ENCODE assay signal across 23 mouse cellular contexts in the genomic region with DNA sequence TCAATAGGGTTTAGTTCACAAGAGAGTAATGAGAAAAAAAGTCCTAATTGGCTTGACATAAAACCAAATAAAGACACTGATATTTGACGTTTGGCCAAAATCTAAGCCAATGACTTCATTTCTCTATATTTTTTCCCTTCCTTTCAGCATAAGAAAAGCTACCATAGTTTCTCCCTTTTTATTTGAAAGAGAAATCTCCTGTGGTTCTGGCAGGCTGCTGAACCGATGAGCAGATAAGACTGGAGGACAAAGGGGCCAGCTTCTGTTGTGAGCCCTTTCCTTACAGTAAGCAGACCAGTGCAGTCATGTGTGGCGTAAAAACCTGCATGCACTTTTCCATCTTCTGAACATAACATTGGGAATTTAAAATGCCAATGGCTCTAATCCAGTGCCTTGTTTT. TPM values are rescaled to one million over a fixed set of nuclear protein-coding genes. Genes with fewer than 3 reads are reported as not detected.
A peak's percentile ranks its signal among the peaks of the same experiment; 100 is the strongest.
DNase-seq lines count a peak whose midpoint lies in the region; ATAC-seq and TF ChIP-seq lines count a peak whose summit lies in the region.
"Had no signal": no experiment of that assay in that cellular context is flagged by ENCODE, and none has a peak within 500 bp of the region (broad histone marks: within the 10 kb centered on the region; RNA-seq: fewer than 3 reads in every experiment).

No protein-coding gene starts in this region.

- no peaks in the 10 kb centered on the region for H3K27me3 ChIP-seq in forebrain, embryonic 13.5 days
- H3K27me3 ChIP-seq in forebrain, embryonic 12.5 days: no peaks in the 10 kb centered on the region
- H3K27me3 ChIP-seq in hindbrain, embryonic 14.5 days (ENCODE audit: control insufficient read depth, insufficient read depth, low read length): no peaks in the 10 kb centered on the region
- H3K27me3 ChIP-seq in hindbrain, embryonic 11.5 days (ENCODE audit: control insufficient read depth, insufficient read depth, low read length): no peaks in the 10 kb centered on the region
- no peaks in the 10 kb centered on the region for H3K27me3 ChIP-seq in liver, embryonic 13.5 days
- H3K27me3 ChIP-seq: embryonic facial prominence, embryonic 13.5 days; lung, embryonic 15.5 days; Patski; stomach, embryonic 15.5 days had no signal

- no peak for ATAC-seq in forebrain, embryonic 13.5 days
- ATAC-seq in forebrain, embryonic 12.5 days (ENCODE audit: low FRiP score): no peak
- no peak for ATAC-seq in hindbrain, embryonic 14.5 days (ENCODE audit: low FRiP score)
- no peak for ATAC-seq in hindbrain, embryonic 11.5 days (ENCODE audit: low FRiP score)
- no peak for ATAC-seq in liver, embryonic 13.5 days (ENCODE audit: low read depth)
- ATAC-seq: intestine, embryonic 16.5 days; midbrain, embryonic 16.5 days; Patski had no signal

- no peak overlapping the region for H3K4me3 ChIP-seq in forebrain, embryonic 13.5 days
- H3K4me3 ChIP-seq in forebrain, embryonic 12.5 days (replicated peaks): no peak overlapping the region
- no peak overlapping the region for H3K4me3 ChIP-seq in hindbrain, embryonic 14.5 days (replicated peaks; ENCODE audit: low read length)
- no peak overlapping the region for H3K4me3 ChIP-seq in hindbrain, embryonic 11.5 days (ENCODE audit: low read depth, low read length)
- H3K4me3 ChIP-seq in liver, embryonic 13.5 days (replicated peaks): no peak overlapping the region
- H3K4me3 ChIP-seq: embryonic facial prominence, embryonic 13.5 days; heart, embryonic 10.5 days; lung, embryonic 15.5 days; stomach, embryonic 15.5 days had no signal

- H3K36me3 ChIP-seq in forebrain, embryonic 13.5 days (ENCODE audit: poor library complexity, severe bottlenecking): no peaks in the 10 kb centered on the region
- no peaks in the 10 kb centered on the region for H3K36me3 ChIP-seq in forebrain, embryonic 12.5 days (replicated peaks)
- H3K36me3 ChIP-seq in hindbrain, embryonic 14.5 days (replicated peaks; ENCODE audit: control insufficient read depth, insufficient read depth): 0 out of 2 replicates have a peak, but pooled peaks cover 4% of the 10 kb centered on the region
- no peaks in the 10 kb centered on the region for H3K36me3 ChIP-seq in hindbrain, embryonic 11.5 days (ENCODE audit: control insufficient read depth, insufficient read depth, low read length)
- peaks cover 18% of the 10 kb centered on the region for H3K36me3 ChIP-seq in liver, embryonic 13.5 days
- H3K36me3 ChIP-seq: stomach, embryonic 15.5 days had no signal

- H3K4me1 ChIP-seq in forebrain, embryonic 13.5 days: peaks cover 45% of the 10 kb centered on the region
- peaks cover 28% of the 10 kb centered on the region for H3K4me1 ChIP-seq in forebrain, embryonic 12.5 days
- peaks cover 38% of the 10 kb centered on the region for H3K4me1 ChIP-seq in hindbrain, embryonic 14.5 days (replicated peaks; ENCODE audit: control insufficient read depth, insufficient read depth, low read length)
- no peaks in the 10 kb centered on the region for H3K4me1 ChIP-seq in hindbrain, embryonic 11.5 days (replicated peaks; ENCODE audit: control insufficient read depth, insufficient read depth, low read length)
- H3K4me1 ChIP-seq in liver, embryonic 13.5 days (replicated peaks): peaks cover 77% of the 10 kb centered on the region

- no peak for TF ChIP-seq CTCF in brain, embryonic 14.5 days (IDR thresholded peaks at IDR 0.05; ENCODE audit: borderline replicate concordance, extremely low read depth, insufficient read depth, insufficient read length)

- no peaks in the 10 kb centered on the region for H3K9me3 ChIP-seq in forebrain, embryonic 13.5 days (replicated peaks)
- no peaks in the 10 kb centered on the region for H3K9me3 ChIP-seq in forebrain, embryonic 12.5 days
- H3K9me3 ChIP-seq in hindbrain, embryonic 14.5 days (ENCODE audit: control insufficient read depth, low read length): no peaks in the 10 kb centered on the region
- no peaks in the 10 kb centered on the region for H3K9me3 ChIP-seq in hindbrain, embryonic 11.5 days (ENCODE audit: control insufficient read depth, low read length)
- no peaks in the 10 kb centered on the region for H3K9me3 ChIP-seq in liver, embryonic 13.5 days (replicated peaks)
- H3K9me3 ChIP-seq: embryonic facial prominence, embryonic 13.5 days; heart, embryonic 10.5 days; lung, embryonic 15.5 days; stomach, embryonic 15.5 days had no signal

- WGBS in forebrain, embryonic 13.5 days: 63% methylated on average over 3 of the region's 3 CpGs
- WGBS in forebrain, embryonic 12.5 days: 76% methylated on average over 3 of the region's 3 CpGs
- WGBS in hindbrain, embryonic 14.5 days: 63% methylated on average over 3 of the region's 3 CpGs
- WGBS in hindbrain, embryonic 11.5 days: 85% methylated on average over 3 of the region's 3 CpGs
- WGBS in liver, embryonic 13.5 days (ENCODE audit: insufficient replicate concordance): 46% methylated on average over 3 of the region's 3 CpGs

- peak overlapping the region; percentile 59 for H3K27ac ChIP-seq in forebrain, embryonic 13.5 days
- H3K27ac ChIP-seq in forebrain, embryonic 12.5 days: no peak overlapping the region
- peak overlapping the region; percentile 47; the same call in 1 of the 2 replicates for H3K27ac ChIP-seq in hindbrain, embryonic 14.5 days
- no peak overlapping the region for H3K27ac ChIP-seq in hindbrain, embryonic 11.5 days (ENCODE audit: low read depth, low read length)
- H3K27ac ChIP-seq in liver, embryonic 13.5 days: peak overlapping the region; percentile 79
- H3K27ac ChIP-seq: embryonic facial prominence, embryonic 13.5 days; heart, embryonic 10.5 days; lung, embryonic 15.5 days; stomach, embryonic 15.5 days had no signal

- no peak overlapping the region for H3K9ac ChIP-seq in forebrain, embryonic 13.5 days
- no peak overlapping the region for H3K9ac ChIP-seq in forebrain, embryonic 12.5 days
- H3K9ac ChIP-seq in hindbrain, embryonic 14.5 days: no peak overlapping the region
- H3K9ac ChIP-seq in hindbrain, embryonic 11.5 days (ENCODE audit: low read depth, low read length): no peak overlapping the region
- H3K9ac ChIP-seq in liver, embryonic 13.5 days: peak overlapping the region; percentile 24; the same call in 1 of the 2 replicates
- H3K9ac ChIP-seq: embryonic facial prominence, embryonic 13.5 days; lung, embryonic 15.5 days; stomach, embryonic 15.5 days had no signal

- no peak overlapping the region for H3K4me2 ChIP-seq in forebrain, embryonic 13.5 days
- H3K4me2 ChIP-seq in forebrain, embryonic 12.5 days: no peak overlapping the region
- no peak overlapping the region for H3K4me2 ChIP-seq in hindbrain, embryonic 14.5 days (replicated peaks)
- H3K4me2 ChIP-seq in hindbrain, embryonic 11.5 days (replicated peaks; ENCODE audit: low read depth, low read length): no peak overlapping the region
- H3K4me2 ChIP-seq in liver, embryonic 13.5 days: peak overlapping the region; percentile 36
- H3K4me2 ChIP-seq: embryonic facial prominence, embryonic 13.5 days; lung, embryonic 15.5 days; stomach, embryonic 15.5 days had no signal

- DNase-seq in hindbrain, embryonic 14.5 days (ENCODE audit: low spot score): no peak
- DNase-seq in hindbrain, embryonic 11.5 days (ENCODE audit: low spot score): no peak
- DNase-seq in liver, embryonic 13.5 days: no peak
- no peak for DNase-seq in liver
- peak; percentile 28 for DNase-seq in brain, embryonic 14.5 days (ENCODE audit: low read depth)
- no peak for DNase-seq in lung, postnatal 25 days (ENCODE audit: low spot score)
- DNase-seq: adrenal gland, postnatal 36 days; cerebellum, adult 11 months; cerebellum, adult 9-11 months; kidney, adult 9 months; kidney, postnatal 14 days; layer of hippocampus, postnatal 36 days; lung, postnatal 4 days; thymus, postnatal 25 days had no signal

- no peak for TF ChIP-seq POLR2A in brain, embryonic 14.5 days (IDR thresholded peaks at IDR 0.05; ENCODE audit: borderline replicate concordance, extremely low read depth, insufficient read depth, insufficient read length, poor library complexity, severe bottlenecking)

RNA-seq across cellular contexts. Expression of gene Snx1, which starts 5.4 kb away (rescaled TPM):
- 120 and 124 TPM in 2 replicates for polyA plus RNA-seq in forebrain, embryonic 13.5 days (2015; fragmentation: Nextera tagmentation; extraction: Ambion mirVana)
- 130 and 135 TPM in 2 replicates for polyA plus RNA-seq in forebrain, embryonic 12.5 days (2016; fragmentation: Nextera tagmentation; extraction: Ambion mirVana)
- polyA plus RNA-seq in hindbrain, embryonic 14.5 days (2014; fragmentation: Nextera tagmentation; extraction: Ambion mirVana): 75.9 and 77.0 TPM in 2 replicates
- polyA plus RNA-seq in hindbrain, embryonic 11.5 days (2014; fragmentation: Nextera tagmentation; extraction: Ambion mirVana): 127 and 140 TPM in 2 replicates
- 79.7 and 94.6 TPM in 2 replicates for polyA plus RNA-seq in liver, embryonic 13.5 days (2015; fragmentation: Nextera tagmentation; extraction: Ambion mirVana)
- polyA plus RNA-seq in brain, embryonic 14.5 days (2012; rRNA removed): 75.6 and 101 TPM in 2 replicates

RNA-seq across cellular contexts. Expression of gene Ciao2a, which starts 5.5 kb away (rescaled TPM):
- polyA plus RNA-seq in forebrain, embryonic 13.5 days (2015; fragmentation: Nextera tagmentation; extraction: Ambion mirVana): 126 and 139 TPM in 2 replicates
- 122 and 139 TPM in 2 replicates for polyA plus RNA-seq in forebrain, embryonic 12.5 days (2016; fragmentation: Nextera tagmentation; extraction: Ambion mirVana)
- polyA plus RNA-seq in hindbrain, embryonic 14.5 days (2014; fragmentation: Nextera tagmentation; extraction: Ambion mirVana): 65.8 and 72.2 TPM in 2 replicates
- polyA plus RNA-seq in hindbrain, embryonic 11.5 days (2014; fragmentation: Nextera tagmentation; extraction: Ambion mirVana): 144 and 146 TPM in 2 replicates
- polyA plus RNA-seq in liver, embryonic 13.5 days (2015; fragmentation: Nextera tagmentation; extraction: Ambion mirVana): 196 and 222 TPM in 2 replicates
- polyA plus RNA-seq in brain, embryonic 14.5 days (2012; rRNA removed): 35.8 and 36.3 TPM in 2 replicates

RNA-seq across cellular contexts. Expression of gene Dapk2, which starts 37.1 kb away (rescaled TPM):
- polyA plus RNA-seq in forebrain, embryonic 13.5 days (2015; fragmentation: Nextera tagmentation; extraction: Ambion mirVana): 2.4 and 4.1 TPM in 2 replicates
- 6.2 and 6.9 TPM in 2 replicates for polyA plus RNA-seq in forebrain, embryonic 12.5 days (2016; fragmentation: Nextera tagmentation; extraction: Ambion mirVana)
- polyA plus RNA-seq in hindbrain, embryonic 14.5 days (2014; fragmentation: Nextera tagmentation; extraction: Ambion mirVana): 0.59 and 0.80 TPM in 2 replicates
- polyA plus RNA-seq in hindbrain, embryonic 11.5 days (2014; fragmentation: Nextera tagmentation; extraction: Ambion mirVana): 2.7 and 4.4 TPM in 2 replicates
- 20.5 and 23.8 TPM in 2 replicates for polyA plus RNA-seq in liver, embryonic 13.5 days (2015; fragmentation: Nextera tagmentation; extraction: Ambion mirVana)
- polyA plus RNA-seq in brain, embryonic 14.5 days (2012; rRNA removed): 1.0 and 1.1 TPM in 2 replicates

RNA-seq across cellular contexts. Expression of gene Snx22, which starts 51.4 kb away (rescaled TPM):
- 2.7 and 3.1 TPM in 2 replicates for polyA plus RNA-seq in forebrain, embryonic 13.5 days (2015; fragmentation: Nextera tagmentation; extraction: Ambion mirVana)
- polyA plus RNA-seq in forebrain, embryonic 12.5 days (2016; fragmentation: Nextera tagmentation; extraction: Ambion mirVana): 3.3 and 4.0 TPM in 2 replicates
- 9.0 TPM in 2 replicates for polyA plus RNA-seq in hindbrain, embryonic 14.5 days (2014; fragmentation: Nextera tagmentation; extraction: Ambion mirVana)
- polyA plus RNA-seq in hindbrain, embryonic 11.5 days (2014; fragmentation: Nextera tagmentation; extraction: Ambion mirVana): 2.7 and 2.9 TPM in 2 replicates
- polyA plus RNA-seq in liver, embryonic 13.5 days (2015; fragmentation: Nextera tagmentation; extraction: Ambion mirVana): 29.2 and 31.4 TPM in 2 replicates
- 6.2 and 6.8 TPM in 2 replicates for polyA plus RNA-seq in brain, embryonic 14.5 days (2012; rRNA removed)

Comparison
In these comparisons a context has a peak if more than half of its experiments do, and no peak if none do; other contexts are left out.
1. H3K27ac ChIP-seq: peak in forebrain, embryonic 13.5 days (single experiment), hindbrain, embryonic 14.5 days (single experiment) and liver, embryonic 13.5 days (single experiment); none in forebrain, embryonic 12.5 days (single experiment) and hindbrain, embryonic 11.5 days (single experiment).